Mouse (Mus musculus) embryo, embryonic 10 days (tissue): ENCODE measurements around the gene Ormdl3.
A peak's percentile ranks its signal among the peaks of the same experiment; 100 is the strongest.
"Not testable (repeated sequence)": the region's sequence is repeated elsewhere in the genome, so short reads cannot be mapped to it uniquely, and the experiment has no call there.

Experiments
- DNase-seq: peaks from one replicate; pipeline ENCODE4 v3.0.0-alpha.2; 2015; ENCODE audit warnings: low spot score

Ormdl3 gene

DNA sequence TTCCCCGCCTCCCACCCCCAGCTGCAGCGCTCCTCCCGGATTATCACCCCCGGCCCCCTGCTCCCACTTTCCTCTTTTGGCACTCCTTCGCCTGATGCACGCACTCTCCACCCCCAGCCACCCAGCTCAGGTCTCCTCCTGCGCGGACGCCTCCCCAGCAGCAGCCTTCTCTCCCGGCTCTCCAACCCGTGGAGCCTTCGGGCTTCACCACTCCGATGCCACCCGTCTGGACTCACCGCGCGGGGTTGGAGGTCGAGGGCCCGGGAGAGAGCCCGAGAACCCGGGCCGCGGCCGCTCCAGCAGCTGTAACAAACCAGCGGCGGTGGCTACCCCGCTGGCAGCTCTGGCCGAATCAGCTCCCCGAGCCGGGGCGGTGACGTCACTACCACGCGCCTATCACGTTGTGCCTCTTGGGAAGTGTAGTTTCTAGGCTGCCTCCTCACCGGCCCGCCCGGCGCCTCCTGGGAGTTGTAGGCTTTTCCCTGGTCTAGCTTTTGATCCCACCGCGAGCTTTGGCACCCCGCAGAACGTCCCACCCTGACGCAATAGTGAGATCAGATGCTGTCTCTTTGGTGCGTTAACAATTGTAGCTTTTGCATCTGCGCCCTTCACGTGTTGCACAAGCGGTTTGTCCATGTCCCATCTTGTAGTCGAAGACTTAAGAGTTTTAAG is at the start of gene Ormdl3:
Gene Ormdl3 (minus strand): TSS at position 477 of the 672 bp plus-strand sequence.
- peak; percentile 100 for DNase-seq

DNA sequence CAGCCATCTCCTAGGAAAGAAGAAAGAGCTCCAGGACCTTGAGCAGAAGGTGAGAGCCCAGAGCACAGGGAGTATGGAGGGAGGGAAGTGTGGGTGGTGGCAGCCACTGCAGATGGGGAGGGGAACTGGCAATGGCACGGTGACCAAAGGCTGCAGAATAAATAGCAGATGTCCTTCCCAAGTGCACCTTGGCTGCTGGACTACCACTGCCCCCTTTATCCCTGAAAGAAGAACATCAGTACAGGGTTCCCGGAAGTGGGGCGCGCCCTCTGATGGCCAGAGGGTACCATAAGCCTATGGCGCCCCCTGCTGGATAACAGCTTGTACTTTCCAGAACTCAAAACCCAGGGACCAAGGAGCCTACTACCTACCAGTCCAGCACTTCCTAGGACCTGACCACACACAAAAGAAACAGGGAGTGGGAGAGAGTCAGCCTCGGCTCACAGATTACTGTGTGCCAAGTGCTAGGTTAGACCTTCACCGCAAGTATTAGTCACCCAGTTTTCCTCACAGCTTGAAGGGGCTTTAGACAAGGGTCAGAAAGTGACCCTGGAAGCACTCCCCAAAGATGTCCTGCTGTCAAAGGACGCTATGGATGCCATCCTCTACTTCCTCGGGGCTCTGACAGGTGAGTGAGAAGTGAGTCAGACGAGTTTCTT is 48.3 kb upstream of the Ormdl3 start:
- DNase-seq, result peak; percentile 25

DNA sequence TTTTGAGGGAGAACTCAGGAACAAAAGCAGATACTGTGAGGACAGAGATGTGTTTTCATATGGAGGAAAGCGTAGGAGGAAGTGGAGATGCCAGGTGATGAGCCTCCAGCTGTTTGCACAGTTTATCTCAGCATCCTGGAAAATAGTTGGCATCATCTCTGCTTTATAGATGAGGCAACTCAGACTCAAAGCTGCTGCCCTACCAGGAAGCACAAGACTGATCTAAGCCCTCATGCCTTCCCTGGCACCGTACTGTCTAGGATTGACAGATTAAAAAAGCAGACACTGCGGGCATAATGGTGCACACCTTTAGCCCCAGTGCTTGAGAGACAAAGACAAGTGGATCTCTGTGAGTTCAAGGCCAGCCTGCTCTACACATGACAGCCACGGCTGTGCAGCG is 43.5 kb upstream of the Ormdl3 start:
- no peak for DNase-seq

GRCm38 (mm10) chr11:98628706-98629105 is 41.5 kb upstream of the Ormdl3 start:
- no peak for DNase-seq

- no peak for DNase-seq
Measured at GRCm38 (mm10) chr11:98625611-98626410, 38.6 kb upstream of the Ormdl3 start, which contains the start of the genes Gm12355 and Gsdma3. Gene Gm12355, minus strand, starts transcription at chr11:98625661. Gene Gsdma3, plus strand, starts transcription at chr11:98626360.

DNA sequence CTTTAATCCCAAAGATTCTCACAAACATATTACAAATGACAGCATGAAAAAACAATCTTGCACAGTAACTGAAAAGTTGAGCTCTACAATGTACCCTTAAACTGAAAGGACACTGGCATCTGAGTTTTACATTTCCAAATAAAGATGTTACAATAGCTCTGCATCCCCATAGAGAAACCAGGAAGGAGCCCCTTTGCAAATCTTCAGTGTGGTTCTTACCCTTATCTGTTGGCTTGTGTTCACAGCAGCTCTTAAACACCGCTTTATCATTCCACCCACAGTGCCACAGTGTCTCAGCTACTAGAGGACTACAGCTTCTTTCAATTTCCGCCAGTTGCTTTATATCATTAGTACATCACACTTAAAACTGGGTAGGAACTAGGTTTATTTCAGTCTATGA is 37.2 kb upstream of the Ormdl3 start:
- DNase-seq, result not testable (repeated sequence)

DNA sequence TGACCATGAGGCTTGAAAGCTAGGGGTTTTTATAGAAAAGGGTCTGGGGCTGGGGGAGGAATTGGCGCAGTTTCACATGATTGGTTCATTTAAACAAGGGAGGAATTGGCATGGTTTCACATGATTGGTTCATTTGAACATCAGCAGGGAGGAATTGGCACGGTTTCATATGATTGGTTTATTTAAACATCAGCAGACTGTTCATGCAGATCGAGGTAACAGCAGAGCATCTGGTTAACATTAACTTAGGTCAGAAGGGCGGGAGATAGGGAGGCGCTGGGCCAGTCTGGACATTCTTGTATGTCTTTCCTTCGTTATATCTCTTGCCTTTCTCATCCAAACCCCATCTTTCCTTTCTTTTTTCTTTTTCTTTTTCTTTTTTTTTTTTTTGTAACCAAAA is 36.8 kb upstream of the Ormdl3 start:
- DNase-seq, result not testable (repeated sequence)

DNA sequence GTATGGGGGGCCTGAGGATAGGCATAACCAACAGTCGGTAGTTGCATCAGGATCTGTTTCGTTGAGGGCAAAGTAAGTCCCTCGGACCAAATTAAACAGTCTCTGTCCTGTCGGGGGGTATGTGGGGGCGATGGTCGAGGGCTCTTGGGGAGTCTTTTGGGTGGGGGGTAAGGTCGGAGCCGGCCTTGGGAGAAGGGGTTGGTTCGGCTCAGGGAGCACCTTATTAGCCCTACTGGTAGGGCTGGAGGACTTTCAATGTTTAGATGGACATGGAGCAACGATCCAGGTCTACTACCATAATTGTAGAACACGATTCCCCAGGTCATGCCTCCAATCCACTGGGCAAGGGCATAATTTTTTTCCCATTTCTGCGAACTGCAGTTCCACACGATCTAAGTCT is 33.6 kb upstream of the Ormdl3 start:
- DNase-seq, result no peak

- DNase-seq, result peak; percentile 84
Measured at GRCm38 (mm10) chr11:98606763-98607162, 19.6 kb upstream of the Ormdl3 start.

GRCm38 (mm10) chr11:98604911-98605310 is 17.7 kb upstream of the Ormdl3 start:
- DNase-seq, result not testable (repeated sequence)

DNA sequence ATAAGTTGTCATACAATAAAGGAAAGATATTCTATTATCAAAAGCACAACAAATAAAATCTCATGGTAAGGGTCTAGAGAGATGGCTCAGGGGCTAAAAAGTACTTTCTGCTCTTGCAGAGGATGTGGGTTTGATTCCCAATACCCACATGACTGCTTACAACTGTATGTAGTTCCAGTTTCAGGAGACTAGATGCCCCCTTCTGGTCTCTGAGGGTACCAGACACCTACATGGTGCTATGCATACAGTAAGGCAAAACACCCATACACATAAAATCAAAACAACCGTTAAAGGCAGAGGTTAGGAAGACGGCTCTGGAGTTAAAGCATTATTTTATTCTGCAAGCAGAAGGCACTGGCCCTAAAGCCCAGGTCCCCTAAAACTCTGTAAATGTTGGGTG is 16.8 kb upstream of the Ormdl3 start:
- no peak for DNase-seq

DNA sequence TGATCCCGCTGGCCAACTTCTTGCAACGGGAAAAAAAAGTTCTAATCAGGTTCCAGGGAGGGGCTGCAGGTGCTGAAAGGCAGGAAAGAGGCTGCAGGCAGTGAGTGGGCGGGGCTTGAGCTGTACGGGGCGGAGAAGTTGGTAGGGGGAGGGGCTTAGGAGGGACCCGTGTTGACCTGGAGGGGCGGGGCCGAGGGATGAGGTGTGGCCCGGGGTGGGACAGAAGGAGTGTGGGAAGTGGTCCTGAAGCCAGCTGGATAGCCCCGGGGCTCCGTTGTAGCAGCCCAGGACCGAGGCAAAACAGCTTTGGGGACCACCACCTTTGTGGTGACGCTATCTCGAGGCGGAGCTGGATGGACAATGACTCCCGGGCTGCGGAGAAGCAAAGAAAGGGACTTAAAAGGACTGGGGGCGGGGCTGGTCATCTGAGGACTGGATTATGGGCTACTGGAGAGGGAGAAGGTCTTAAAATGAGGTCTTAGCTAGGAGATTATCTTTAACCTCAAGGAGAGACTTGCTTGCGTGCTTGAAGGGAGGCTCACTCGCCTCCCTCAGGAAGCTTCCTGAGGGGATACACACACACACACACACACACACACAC is 15.0 kb upstream of the Ormdl3 start:
- DNase-seq, result peak; percentile 70

- DNase-seq, result no peak
Measured at GRCm38 (mm10) chr11:98599291-98599690, 12.1 kb upstream of the Ormdl3 start.

- DNase-seq, result no peak
Measured at GRCm38 (mm10) chr11:98598851-98599290, 11.7 kb upstream of the Ormdl3 start.

GRCm38 (mm10) chr11:98597991-98598390 is 10.8 kb upstream of the Ormdl3 start, which contains the start of gene Lrrc3c:
Gene Lrrc3c, plus strand, starts transcription at chr11:98598291.
- no peak for DNase-seq

DNA sequence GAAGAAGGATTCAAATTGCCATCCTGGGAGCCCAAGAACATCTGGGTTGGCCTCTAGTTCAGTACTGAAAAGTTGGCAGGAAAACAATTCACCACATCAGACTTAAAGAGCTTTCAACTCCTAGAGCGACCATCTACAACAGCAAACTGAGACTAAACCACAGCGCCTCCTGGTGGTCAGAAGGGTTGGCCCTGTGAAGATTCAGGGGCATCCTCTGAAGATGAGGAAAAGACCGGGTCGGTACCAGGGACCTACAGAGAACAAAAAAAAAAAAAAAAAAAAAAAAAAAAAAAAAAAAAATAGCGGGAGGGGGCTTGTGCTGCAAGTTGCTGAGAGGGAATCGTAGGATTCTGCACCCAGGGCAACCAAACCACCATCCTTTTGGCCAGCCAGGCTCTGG is 10.2 kb upstream of the Ormdl3 start:
- peak; percentile 81 for DNase-seq

DNA sequence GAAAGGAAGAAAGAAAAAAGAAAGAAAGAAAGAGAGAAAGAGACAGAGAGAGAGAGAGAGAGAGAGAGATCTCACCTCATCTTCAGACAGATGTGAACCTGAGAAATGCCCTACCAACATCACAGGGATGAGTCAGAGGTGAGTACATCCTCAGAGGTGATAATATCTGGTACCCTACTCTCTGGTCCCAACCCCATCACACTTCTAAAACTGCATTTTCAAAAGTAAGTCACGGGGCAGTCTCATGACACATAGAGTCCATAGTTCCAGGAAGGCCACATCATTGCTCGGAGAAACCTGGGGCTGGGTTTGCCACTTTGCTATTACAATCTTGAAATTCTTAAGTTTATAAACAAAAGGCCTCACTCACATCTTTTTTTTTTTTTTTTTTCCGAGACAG is 8.8 kb upstream of the Ormdl3 start:
- no peak for DNase-seq

GRCm38 (mm10) chr11:98595473-98595872 is 8.3 kb upstream of the Ormdl3 start:
- DNase-seq, result no peak

GRCm38 (mm10) chr11:98595021-98595420 is 7.9 kb upstream of the Ormdl3 start:
- DNase-seq, result no peak

DNA sequence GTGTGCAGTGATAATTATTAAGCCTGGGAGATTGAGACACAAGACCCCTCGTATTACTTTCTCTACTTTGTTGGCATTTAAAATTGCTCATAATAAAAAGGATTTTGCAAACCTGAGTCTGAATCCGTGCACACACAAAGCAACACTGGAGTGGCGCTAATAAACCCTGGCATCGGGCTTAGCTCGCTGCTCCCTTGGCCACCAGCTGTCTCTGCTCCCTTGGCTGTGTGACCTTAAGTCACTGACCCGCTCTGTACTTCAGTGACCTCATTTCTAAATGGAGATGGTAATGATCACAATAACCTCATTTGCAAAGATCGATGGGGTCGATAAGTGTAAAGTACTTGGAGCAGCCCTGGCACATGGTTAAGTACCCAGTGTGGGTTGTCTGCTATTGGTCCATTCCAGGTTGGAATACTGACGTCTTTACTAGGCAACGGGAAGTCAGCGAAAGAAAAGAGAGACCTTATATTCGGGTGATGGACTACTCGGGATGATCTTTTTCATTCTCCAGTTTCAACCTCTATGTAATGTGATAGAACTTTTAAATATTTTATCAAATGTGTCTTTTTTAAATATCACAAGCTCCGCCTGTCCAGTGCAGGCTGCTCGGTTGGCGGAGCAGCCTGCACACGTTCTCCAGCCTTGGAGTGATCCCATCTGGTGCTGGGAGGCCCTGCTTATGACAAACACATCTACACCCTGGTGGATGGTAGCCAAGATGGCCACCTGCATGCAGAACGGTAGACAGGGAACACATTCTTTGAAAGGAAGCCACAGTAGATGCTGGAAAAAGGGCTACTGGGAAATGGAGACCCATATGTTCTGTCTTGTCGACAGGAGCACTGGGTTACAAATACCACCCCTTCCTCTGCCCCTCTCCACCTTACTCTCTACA is 3.6 kb upstream of the Ormdl3 start:
- no peak for DNase-seq

DNA sequence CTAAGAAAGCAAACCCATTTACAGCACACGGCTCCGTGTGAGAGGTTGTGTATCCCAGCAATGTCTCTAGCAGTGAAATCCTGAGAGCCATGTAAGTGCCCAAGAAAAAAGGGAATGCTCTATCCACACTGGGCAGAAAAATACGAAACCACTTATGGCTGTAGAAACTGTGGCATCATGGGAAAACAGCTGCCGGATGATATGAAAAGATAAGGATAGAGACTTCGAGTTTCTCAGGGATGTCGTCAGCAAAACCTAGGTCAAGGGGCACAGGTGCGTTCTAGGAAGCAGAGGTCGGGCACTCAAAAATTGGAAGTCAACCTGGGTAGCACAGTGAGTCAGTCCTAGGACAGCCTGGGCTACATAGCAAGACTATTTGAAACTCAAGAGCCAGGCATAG is 2.1 kb upstream of the Ormdl3 start:
- DNase-seq, result no peak
